Mouse (Mus musculus) liver, embryonic 14.5 days (tissue): Measurements from ENCODE around the gene Itpk1.

Experiments
- CTCF ChIP-seq: IDR thresholded peaks from 2 replicates; pipeline ENCODE4 v1.5.1; 2016; ENCODE audit warnings: antibody characterized with exemption, low read depth, control low read depth
- EP300 ChIP-seq: IDR thresholded peaks from 2 replicates; pipeline ENCODE4 v1.6.1; 2016; ENCODE audit warnings: antibody characterized with exemption, low read depth

DNA sequence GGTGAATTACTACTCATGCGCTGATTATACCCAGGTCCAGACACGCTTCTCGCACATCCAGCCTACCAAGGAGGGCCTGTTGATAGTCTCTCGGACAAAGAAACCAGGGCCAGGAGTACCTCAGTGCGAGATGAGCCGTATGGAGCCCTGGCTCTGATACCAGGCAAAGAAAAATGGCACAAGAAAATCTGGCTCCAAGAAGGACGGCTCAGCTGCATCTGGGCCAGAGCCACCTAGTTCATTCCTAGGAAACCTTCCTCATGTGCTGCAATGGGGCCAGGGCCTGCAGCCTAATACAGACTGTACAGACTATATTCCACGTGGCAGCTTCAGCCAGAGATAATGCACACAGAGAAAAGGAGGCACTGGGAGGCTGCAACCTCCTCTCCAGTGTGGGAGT lies 93.8 kb downstream of the Itpk1 start:
- TF ChIP-seq CTCF (no peak), EP300 (no peak)
